Mouse (Mus musculus): ENCODE results near the gene Echdc1. TPM values are rescaled to one million over a fixed set of nuclear protein-coding genes. Genes with fewer than 3 reads are reported as not detected.

Gene Echdc1
- 27.2 and 28.2 TPM in 2 replicates for polyA plus RNA-seq (2014; fragmentation: Nextera tagmentation; extraction: Ambion mirVana)

GRCm38 (mm10) chr10:29313064-29313638 lies at the start of gene Echdc1:
Echdc1 (plus strand) TSS chr10:29313166.
- H3K4me1 ChIP-seq (replicated peaks; ENCODE audit: control insufficient read depth, insufficient read depth, low read length): no peaks in the 10 kb centered on the region
- peak within 1 kb of the TSS; percentile 85 for H3K9ac ChIP-seq (ENCODE audit: low read depth, low read length)
- H3K4me2 ChIP-seq (replicated peaks; ENCODE audit: low read depth, low read length): peak within 1 kb of the TSS; percentile 54
- H3K27ac ChIP-seq (ENCODE audit: low read depth, low read length): peak within 1 kb of the TSS; percentile 77
- ATAC-seq (ENCODE audit: low FRiP score) (peak; percentile 100), DNase-seq (ENCODE audit: low spot score) (peak; percentile 94)
- H3K4me3 ChIP-seq (ENCODE audit: low read depth, low read length): peak within 1 kb of the TSS; percentile 66
- H3K9me3 ChIP-seq (ENCODE audit: control insufficient read depth, low read length): no peaks in the 10 kb centered on the region
- H3K36me3 ChIP-seq (ENCODE audit: control insufficient read depth, insufficient read depth, low read length): no peaks in the 10 kb centered on the region
- 0% methylated on average over 42 of the region's 49 CpGs for WGBS
- no peaks in the 10 kb centered on the region for H3K27me3 ChIP-seq (ENCODE audit: control insufficient read depth, insufficient read depth, low read length)

- Histone ChIP-seq H3K9me3 (ENCODE audit: control insufficient read depth, low read length) (no peaks in the 10 kb centered on the region), H3K27ac (ENCODE audit: low read depth, low read length) (no peak overlapping the region), H3K4me3 (ENCODE audit: low read depth, low read length) (no peak overlapping the region), H3K27me3 (ENCODE audit: control insufficient read depth, insufficient read depth, low read length) (no peaks in the 10 kb centered on the region), H3K9ac (ENCODE audit: low read depth, low read length) (no peak overlapping the region), H3K36me3 (ENCODE audit: control insufficient read depth, insufficient read depth, low read length) (no peaks in the 10 kb centered on the region), H3K4me2 (replicated peaks; ENCODE audit: low read depth, low read length) (no peak overlapping the region), H3K4me1 (replicated peaks; ENCODE audit: control insufficient read depth, insufficient read depth, low read length) (no peaks in the 10 kb centered on the region)
- WGBS: 84% methylated on average over 1 of the region's 1 CpGs
- no peak for DNase-seq (ENCODE audit: low spot score)
- ATAC-seq (ENCODE audit: low FRiP score): no peak
Observed at GRCm38 (mm10) chr10:29281736-29282135, 31.2 kb upstream of the Echdc1 start.

DNA sequence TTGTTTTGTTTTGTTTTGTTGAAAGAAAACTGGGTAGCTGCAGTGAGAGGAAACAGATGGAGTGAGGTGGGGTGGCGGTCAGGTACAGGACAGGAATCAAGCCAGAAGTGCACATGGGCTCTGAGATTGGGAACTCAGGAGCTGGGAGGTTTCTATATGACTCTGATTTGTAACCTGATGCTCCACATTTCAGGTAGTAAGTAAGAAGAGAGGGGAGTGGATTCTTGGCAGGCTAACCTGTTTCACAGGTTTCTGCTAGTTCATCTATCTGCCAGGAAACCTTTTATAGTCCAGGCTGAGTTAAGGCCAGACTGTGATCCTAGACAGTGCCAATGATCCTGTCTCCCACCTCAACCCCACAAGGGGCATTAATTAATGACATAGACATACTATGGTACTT lies 27.2 kb upstream of the Echdc1 start:
- 81% methylated on average over 1 of the region's 1 CpGs for WGBS
- no peak for ATAC-seq (ENCODE audit: low FRiP score)

GRCm38 (mm10) chr10:29302230-29302629 lies 10.7 kb upstream of the Echdc1 start:
- Histone ChIP-seq H3K27ac (ENCODE audit: low read depth, low read length) (no peak overlapping the region), H3K4me1 (replicated peaks; ENCODE audit: control insufficient read depth, insufficient read depth, low read length) (no peaks in the 10 kb centered on the region), H3K4me2 (replicated peaks; ENCODE audit: low read depth, low read length) (no peak overlapping the region), H3K9ac (ENCODE audit: low read depth, low read length) (no peak overlapping the region), H3K4me3 (ENCODE audit: low read depth, low read length) (no peak overlapping the region), H3K27me3 (ENCODE audit: control insufficient read depth, insufficient read depth, low read length) (no peaks in the 10 kb centered on the region), H3K36me3 (ENCODE audit: control insufficient read depth, insufficient read depth, low read length) (no peaks in the 10 kb centered on the region), H3K9me3 (ENCODE audit: control insufficient read depth, low read length) (no peaks in the 10 kb centered on the region)
- WGBS: 96% methylated on average over 4 of the region's 4 CpGs
- ATAC-seq (ENCODE audit: low FRiP score): no peak
- no peak for DNase-seq (ENCODE audit: low spot score)

More for the DNA sequence above, 27.2 kb upstream of the Echdc1 start:
- no peak overlapping the region for H3K9ac ChIP-seq (ENCODE audit: low read depth, low read length)
- no peak overlapping the region for H3K27ac ChIP-seq (ENCODE audit: low read depth, low read length)
- H3K9me3 ChIP-seq (ENCODE audit: control insufficient read depth, low read length): no peaks in the 10 kb centered on the region
- H3K36me3 ChIP-seq (ENCODE audit: control insufficient read depth, insufficient read depth, low read length): no peaks in the 10 kb centered on the region
- no peak overlapping the region for H3K4me2 ChIP-seq (replicated peaks; ENCODE audit: low read depth, low read length)
- no peaks in the 10 kb centered on the region for H3K27me3 ChIP-seq (ENCODE audit: control insufficient read depth, insufficient read depth, low read length)
- H3K4me1 ChIP-seq (replicated peaks; ENCODE audit: control insufficient read depth, insufficient read depth, low read length): no peaks in the 10 kb centered on the region
- no peak for DNase-seq (ENCODE audit: low spot score)
- H3K4me3 ChIP-seq (ENCODE audit: low read depth, low read length): no peak overlapping the region

DNA sequence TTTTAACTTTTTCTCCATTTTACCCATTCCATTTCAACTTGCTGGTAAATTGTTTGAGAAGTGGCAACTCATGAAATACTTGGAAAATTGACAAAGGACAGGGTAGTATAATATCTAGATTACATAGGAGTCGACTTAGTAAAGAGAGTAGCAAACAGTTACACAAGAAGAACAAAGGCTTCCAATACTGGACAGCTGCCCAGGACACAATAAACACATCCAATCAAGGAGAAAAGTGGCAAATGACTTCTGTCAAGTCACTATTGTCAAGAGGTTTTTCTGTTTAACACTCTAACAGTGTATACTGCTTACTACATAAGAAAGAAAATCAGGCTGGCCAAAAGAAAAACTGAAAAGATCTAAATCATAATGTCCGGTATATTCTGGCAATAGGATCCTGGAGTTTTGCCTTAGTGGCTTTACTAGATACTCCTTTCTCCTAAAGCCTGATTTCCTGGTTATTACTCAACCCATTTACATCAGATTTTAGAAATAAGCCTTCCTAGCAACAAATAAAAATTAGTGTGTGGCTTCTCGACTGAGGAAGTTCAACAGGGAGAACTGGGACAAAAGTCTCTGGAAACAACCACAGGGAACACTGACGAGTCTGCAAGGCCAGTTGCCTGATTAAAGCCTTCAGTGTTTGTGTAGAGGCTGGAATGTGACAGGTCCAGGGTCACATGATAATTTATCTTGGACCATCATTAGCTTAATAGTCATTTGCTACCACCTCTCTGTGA lies 1.3 kb upstream of the Echdc1 start:
- Histone ChIP-seq H3K27ac (ENCODE audit: low read depth, low read length) (no peak overlapping the region), H3K36me3 (ENCODE audit: control insufficient read depth, insufficient read depth, low read length) (no peaks in the 10 kb centered on the region), H3K4me2 (replicated peaks; ENCODE audit: low read depth, low read length) (no peak overlapping the region), H3K4me1 (replicated peaks; ENCODE audit: control insufficient read depth, insufficient read depth, low read length) (no peaks in the 10 kb centered on the region), H3K27me3 (ENCODE audit: control insufficient read depth, insufficient read depth, low read length) (no peaks in the 10 kb centered on the region), H3K9ac (ENCODE audit: low read depth, low read length) (no peak overlapping the region), H3K4me3 (ENCODE audit: low read depth, low read length) (no peak overlapping the region), H3K9me3 (ENCODE audit: control insufficient read depth, low read length) (no peaks in the 10 kb centered on the region)
- 80% methylated on average over 4 of the region's 4 CpGs for WGBS
- DNase-seq (ENCODE audit: low spot score) (no peak), ATAC-seq (ENCODE audit: low FRiP score) (no peak)

DNA sequence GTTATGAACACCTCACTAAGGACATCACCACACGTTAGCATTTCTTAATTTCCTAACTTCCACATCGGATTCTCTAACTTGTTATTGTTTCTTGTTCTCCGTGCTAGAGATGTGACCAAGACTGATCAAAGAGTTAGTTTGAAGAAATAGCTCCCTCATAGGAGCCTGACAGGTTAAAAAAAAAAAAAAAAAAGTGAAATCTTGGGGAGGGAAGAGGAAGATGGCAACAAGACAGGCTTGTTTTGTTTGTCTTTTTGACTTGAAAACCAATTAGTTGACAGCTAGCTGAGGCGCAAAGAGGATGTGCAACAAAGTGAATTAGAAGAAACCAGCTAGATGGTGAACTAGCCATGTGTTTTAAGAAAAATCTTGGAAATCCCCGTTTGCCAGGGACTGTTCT lies 939 bp downstream of the Echdc1 start:
- WGBS: 37% methylated on average over 5 of the region's 5 CpGs
- Histone ChIP-seq H3K4me2 (replicated peaks; ENCODE audit: low read depth, low read length) (peak overlapping the region; percentile 54), H3K9ac (ENCODE audit: low read depth, low read length) (no peak overlapping the region), H3K4me1 (replicated peaks; ENCODE audit: control insufficient read depth, insufficient read depth, low read length) (no peaks in the 10 kb centered on the region), H3K36me3 (ENCODE audit: control insufficient read depth, insufficient read depth, low read length) (no peaks in the 10 kb centered on the region), H3K27ac (ENCODE audit: low read depth, low read length) (no peak overlapping the region), H3K4me3 (ENCODE audit: low read depth, low read length) (peak overlapping the region; percentile 66), H3K9me3 (ENCODE audit: control insufficient read depth, low read length) (no peaks in the 10 kb centered on the region), H3K27me3 (ENCODE audit: control insufficient read depth, insufficient read depth, low read length) (no peaks in the 10 kb centered on the region)
- DNase-seq (ENCODE audit: low spot score): no peak
- 0 out of 2 replicates have a peak, but pooled peaks have one; percentile 1 for ATAC-seq (ENCODE audit: low FRiP score)

DNA sequence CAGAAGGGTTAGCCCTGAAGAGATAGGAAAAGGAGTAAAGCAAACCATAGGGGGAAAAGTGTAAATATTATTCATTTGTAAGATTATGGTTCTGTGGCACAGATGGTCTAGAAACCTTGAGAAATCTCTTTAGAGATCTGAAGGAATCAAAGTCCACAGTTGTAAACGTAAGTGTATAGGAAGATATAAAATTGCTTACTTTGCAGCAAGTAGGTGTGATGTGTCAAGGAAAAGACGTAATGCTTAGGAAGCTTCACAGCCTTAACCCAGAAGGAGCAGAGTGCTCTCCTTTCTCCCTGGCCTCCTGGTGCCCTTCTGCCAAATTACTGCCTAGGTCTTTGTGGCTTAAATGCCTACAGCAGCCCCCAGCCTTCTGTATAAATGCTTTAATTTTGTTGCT lies 11.9 kb downstream of the Echdc1 start:
- ATAC-seq (ENCODE audit: low FRiP score): no peak
- 93% methylated on average over 2 of the region's 2 CpGs for WGBS

DNA sequence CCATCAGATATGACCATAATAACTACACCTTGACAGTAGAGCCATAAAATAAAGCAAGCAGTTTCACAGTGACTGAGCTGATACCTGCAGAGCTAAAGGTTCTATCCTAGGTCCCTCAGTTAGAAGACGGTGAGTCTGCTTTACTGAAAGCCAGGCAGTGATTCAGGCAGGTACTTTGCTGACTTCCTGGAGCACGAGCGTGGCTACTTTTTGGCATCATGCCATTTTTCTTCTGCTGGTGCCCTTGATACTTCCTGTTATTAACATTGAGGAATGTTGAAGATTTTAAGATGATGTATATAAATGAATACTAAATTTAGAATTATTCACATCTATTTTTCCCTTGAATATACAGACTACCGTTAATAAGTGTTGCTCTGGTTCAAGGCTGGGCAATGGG lies 20.9 kb downstream of the Echdc1 start:
- ATAC-seq (ENCODE audit: low FRiP score) (no peak), DNase-seq (ENCODE audit: low spot score) (no peak)
- Histone ChIP-seq H3K9ac (ENCODE audit: low read depth, low read length) (no peak overlapping the region), H3K36me3 (ENCODE audit: control insufficient read depth, insufficient read depth, low read length) (no peaks in the 10 kb centered on the region), H3K4me1 (replicated peaks; ENCODE audit: control insufficient read depth, insufficient read depth, low read length) (no peaks in the 10 kb centered on the region), H3K4me3 (ENCODE audit: low read depth, low read length) (no peak overlapping the region), H3K9me3 (ENCODE audit: control insufficient read depth, low read length) (no peaks in the 10 kb centered on the region), H3K27ac (ENCODE audit: low read depth, low read length) (no peak overlapping the region), H3K27me3 (ENCODE audit: control insufficient read depth, insufficient read depth, low read length) (no peaks in the 10 kb centered on the region), H3K4me2 (replicated peaks; ENCODE audit: low read depth, low read length) (no peak overlapping the region)
- 79% methylated on average over 4 of the region's 4 CpGs for WGBS

More for the DNA sequence above, 11.9 kb downstream of the Echdc1 start:
- H3K9me3 ChIP-seq (ENCODE audit: control insufficient read depth, low read length): no peaks in the 10 kb centered on the region
- H3K36me3 ChIP-seq (ENCODE audit: control insufficient read depth, insufficient read depth, low read length): no peaks in the 10 kb centered on the region
- no peak overlapping the region for H3K4me2 ChIP-seq (replicated peaks; ENCODE audit: low read depth, low read length)
- H3K27me3 ChIP-seq (ENCODE audit: control insufficient read depth, insufficient read depth, low read length): no peaks in the 10 kb centered on the region
- H3K4me3 ChIP-seq (ENCODE audit: low read depth, low read length): no peak overlapping the region
- H3K4me1 ChIP-seq (replicated peaks; ENCODE audit: control insufficient read depth, insufficient read depth, low read length): no peaks in the 10 kb centered on the region
- H3K9ac ChIP-seq (ENCODE audit: low read depth, low read length): no peak overlapping the region
- DNase-seq (ENCODE audit: low spot score): no peak
- no peak overlapping the region for H3K27ac ChIP-seq (ENCODE audit: low read depth, low read length)
